Mouse (Mus musculus) lung, postnatal 0 days (tissue): Measurements from ENCODE around the gene Cyp2j9.

ENCODE experiments used
- CTCF ChIP-seq: IDR thresholded peaks from 2 replicates; pipeline ENCODE4 v1.5.1; 2016; ENCODE audit warnings: antibody characterized with exemption, mild to moderate bottlenecking
- EP300 ChIP-seq: IDR thresholded peaks from 2 replicates; pipeline ENCODE4 v1.6.1; 2016; ENCODE audit warnings: antibody characterized with exemption, mild to moderate bottlenecking, control low read depth

GRCm38 (mm10) chr4:96581425-96582088 lies 9.8 kb downstream of the Cyp2j9 start:
- TF ChIP-seq CTCF (no peak), EP300 (no peak)
